Mouse (Mus musculus) monocyte, adult 2 months (primary cell): ENCODE data around the gene Prrx2.
A peak's percentile ranks its signal among the peaks of the same experiment; 100 is the strongest.
"Not testable (repeated sequence)": the region's sequence is repeated elsewhere in the genome, so short reads cannot be mapped to it uniquely, and the experiment has no call there.

Experiments used
- DNase-seq, 2 experiments: peaks; one replicate each; pipeline ENCODE4 v3.0.0; 2022; ENCODE audit warnings: low spot score in 2 of 2, low read depth in 1 of 2

Gene Prrx2

GRCm38 (mm10) chr2:30904991-30905390, 70.2 kb downstream of the Prrx2 start:
- DNase-seq: no peak

DNA sequence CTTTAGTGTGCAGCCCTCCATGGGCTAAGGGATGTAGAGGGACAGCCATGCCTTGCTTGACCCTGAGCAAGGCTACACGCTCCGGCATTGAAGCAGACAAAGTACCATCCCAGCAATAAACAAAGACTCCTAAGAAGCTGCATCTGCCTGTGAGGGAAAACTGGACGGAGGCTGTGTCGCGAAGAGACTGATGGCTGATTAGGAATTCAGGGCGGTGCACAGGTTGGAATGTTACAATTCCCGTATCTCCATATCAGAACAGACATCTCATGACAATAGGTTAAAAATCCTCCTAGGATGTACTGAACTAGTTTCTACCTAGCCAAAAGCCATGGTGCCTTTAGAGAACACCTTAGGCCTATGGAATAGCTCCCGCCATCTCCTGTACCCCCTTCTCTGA, 71.1 kb downstream of the Prrx2 start:
- no peak for DNase-seq

- DNase-seq: no peak
Measured at GRCm38 (mm10) chr2:30906641-30907040, 71.9 kb downstream of the Prrx2 start.

- no peak for DNase-seq
Measured at GRCm38 (mm10) chr2:30912291-30912773, 77.6 kb downstream of the Prrx2 start.

DNA sequence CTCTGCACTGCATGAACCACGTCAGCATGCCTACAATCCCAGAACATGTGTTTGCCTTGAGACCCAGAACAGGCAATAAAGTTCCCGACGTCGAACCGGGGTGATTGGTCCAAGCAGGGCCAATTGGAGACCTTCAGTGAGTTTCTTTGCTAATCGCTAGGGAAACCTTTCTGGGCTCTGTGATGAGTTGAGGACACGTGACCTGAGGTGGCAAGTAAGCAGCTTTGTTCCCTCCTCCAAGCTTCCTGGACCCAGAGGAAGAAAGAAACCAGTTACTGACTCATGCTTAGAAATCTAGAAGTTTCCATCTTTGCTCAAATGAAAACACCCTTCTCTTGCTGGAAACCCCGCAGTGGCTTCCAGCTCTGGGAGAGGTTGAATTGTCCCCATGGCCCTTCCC, 78.2 kb downstream of the Prrx2 start:
- DNase-seq: no peak

DNA sequence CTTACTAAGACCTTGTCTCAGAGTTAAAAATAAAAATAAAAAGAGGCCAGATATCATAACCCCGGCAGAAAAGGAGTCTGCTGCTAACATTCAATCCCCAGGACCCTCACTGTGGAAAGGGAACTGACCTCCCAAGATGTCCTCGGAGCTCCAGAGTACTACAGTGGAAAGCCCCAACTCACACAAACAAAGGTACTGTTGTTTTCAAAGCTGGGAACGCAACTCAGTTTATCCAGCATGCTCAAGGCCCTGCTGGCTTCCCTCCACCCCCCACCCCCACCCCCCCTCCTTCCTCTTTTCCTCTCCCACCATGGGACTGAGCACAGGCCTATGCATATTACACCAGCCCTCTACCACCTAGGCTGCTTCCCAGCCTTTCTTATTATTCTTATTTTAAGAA, 80.1 kb downstream of the Prrx2 start:
- no peak for DNase-seq

- DNase-seq: no peak
Measured at GRCm38 (mm10) chr2:30915376-30915775, 80.6 kb downstream of the Prrx2 start.

DNA sequence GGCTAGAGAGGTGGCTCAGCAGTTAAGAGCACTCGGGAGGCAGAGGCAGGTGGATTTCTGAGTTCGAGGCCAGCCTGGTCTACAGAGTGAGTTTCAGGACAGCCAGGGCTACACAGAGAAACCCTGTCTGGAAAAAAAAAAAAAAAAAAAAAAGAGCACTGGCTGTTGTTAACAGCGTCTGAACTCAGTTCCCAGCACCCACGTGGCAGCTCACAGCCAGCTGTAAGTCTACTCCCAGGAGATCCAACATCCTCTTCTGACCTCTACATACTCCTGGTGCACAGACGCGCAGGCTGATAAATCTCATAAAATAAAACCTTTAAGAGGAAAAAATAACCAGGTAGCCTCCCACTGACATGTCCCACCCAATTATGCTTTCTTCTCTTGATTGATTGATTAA, 81.2 kb downstream of the Prrx2 start:
- DNase-seq: not testable (repeated sequence)

- no peak for DNase-seq
Measured at GRCm38 (mm10) chr2:30917649-30918048, 82.9 kb downstream of the Prrx2 start.

- no peak for DNase-seq
Measured at GRCm38 (mm10) chr2:30918126-30918525, 83.4 kb downstream of the Prrx2 start.

- DNase-seq: no peak
Measured at GRCm38 (mm10) chr2:30918780-30919329, 84.1 kb downstream of the Prrx2 start.

GRCm38 (mm10) chr2:30920216-30920615, 85.4 kb downstream of the Prrx2 start:
- DNase-seq: no peak

GRCm38 (mm10) chr2:30923099-30923498, 88.3 kb downstream of the Prrx2 start:
- DNase-seq: no peak

GRCm38 (mm10) chr2:30925181-30925580, 90.4 kb downstream of the Prrx2 start:
- no peak for DNase-seq

GRCm38 (mm10) chr2:30926381-30926780, 91.6 kb downstream of the Prrx2 start:
- DNase-seq: no peak

GRCm38 (mm10) chr2:30927151-30927781, 92.5 kb downstream of the Prrx2 start:
- DNase-seq: no peak

GRCm38 (mm10) chr2:30927844-30928628, 93.3 kb downstream of the Prrx2 start:
- peak in 1 of 2 experiments; percentile 56 for DNase-seq

GRCm38 (mm10) chr2:30928893-30929482, 94.2 kb downstream of the Prrx2 start:
- DNase-seq: peak; percentile 67 to 78

DNA sequence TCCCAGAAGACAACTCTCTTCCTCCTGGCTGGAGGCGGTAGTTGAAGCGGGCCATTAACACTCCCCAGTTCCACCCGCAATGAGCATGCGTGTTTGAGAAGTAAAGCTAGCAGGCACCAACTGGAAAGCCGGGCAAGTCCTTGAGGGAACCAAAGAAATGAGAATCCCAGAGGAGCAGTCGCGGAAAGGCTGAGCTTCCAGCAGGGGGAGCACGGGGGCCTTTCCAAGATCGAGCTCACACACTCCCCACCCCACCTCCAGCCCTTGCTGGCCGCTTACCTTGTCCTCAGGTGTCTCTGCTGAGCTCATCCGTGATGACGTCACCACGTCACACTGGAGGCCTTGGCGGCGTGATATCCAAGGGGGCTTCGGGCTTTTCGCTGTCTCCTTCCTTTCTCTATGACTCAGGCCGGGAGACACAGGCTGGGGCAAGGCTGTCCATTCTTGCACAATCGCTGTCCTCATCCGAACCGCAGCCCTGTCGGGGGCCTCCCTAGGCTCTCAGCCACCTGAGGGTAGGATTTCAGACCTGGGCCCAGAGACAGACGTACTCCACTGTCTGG, 94.8 kb downstream of the Prrx2 start, which contains the start of gene Ptges:
Ptges (minus strand) TSS at position 381 of the 563 bp plus-strand sequence.
- peak; percentile 53 to 57 for DNase-seq

- DNase-seq: not testable (repeated sequence)
Measured at GRCm38 (mm10) chr2:30930846-30931245, 96.1 kb downstream of the Prrx2 start.
